9 mouse cellular contexts compared by ENCODE assay signal in the genomic region with DNA sequence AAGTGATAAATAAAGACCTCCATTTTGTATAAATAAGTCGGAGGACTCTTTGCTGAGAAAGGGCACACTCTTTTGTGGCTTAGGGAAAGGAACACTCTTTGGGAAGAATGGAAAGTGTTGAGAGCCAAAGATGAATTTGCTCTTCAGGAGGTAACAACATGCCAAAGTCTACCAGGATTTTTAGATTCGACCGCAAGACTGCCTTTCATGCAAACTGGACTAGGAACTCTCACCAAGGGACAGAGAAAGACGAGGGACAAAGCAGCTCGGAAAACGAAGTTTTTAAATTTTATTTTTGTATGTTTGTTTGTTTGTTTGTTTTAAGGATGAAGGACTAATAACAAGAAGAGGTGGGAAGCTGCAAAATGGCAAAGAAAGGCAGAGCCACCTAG. TPM values are rescaled to one million over a fixed set of nuclear protein-coding genes. Genes with fewer than 3 reads are reported as not detected.
DNase-seq lines count a peak whose midpoint lies in the region; ATAC-seq lines count a peak whose summit lies in the region.
"Had no signal": no experiment of that assay in that cellular context is flagged by ENCODE, and none has a peak within 500 bp of the region (broad histone marks: within the 10 kb centered on the region; RNA-seq: fewer than 3 reads in every experiment).

No protein-coding gene starts in this region.

- intact Hi-C loops in heart, postnatal 14 days (cut with DNase I), result no loop called here

- WGBS in heart, embryonic 15.5 days, result 21% methylated on average over 6 of the region's 6 CpGs
- WGBS in embryonic facial prominence, embryonic 11.5 days, result 22% methylated on average over 6 of the region's 6 CpGs
- WGBS in hindbrain, embryonic 14.5 days, result 14% methylated on average over 6 of the region's 6 CpGs
- 7% methylated on average over 6 of the region's 6 CpGs for WGBS in midbrain, embryonic 15.5 days

- no peak for DNase-seq in heart, postnatal 14 days
- DNase-seq in embryonic facial prominence, embryonic 11.5 days (ENCODE audit: low spot score), result no peak
- DNase-seq in hindbrain, embryonic 14.5 days (ENCODE audit: low spot score), result no peak
- no peak for DNase-seq in testis, postnatal 14 days (ENCODE audit: low spot score)
- DNase-seq in adrenal gland, postnatal 14 days, result no peak
- no peak for DNase-seq in right cerebral cortex, postnatal 4 days

- peak overlapping the region; percentile 76 for H3K4me2 ChIP-seq in heart, embryonic 15.5 days
- H3K4me2 ChIP-seq in embryonic facial prominence, embryonic 11.5 days (ENCODE audit: low read depth, low read length), result peak overlapping the region; percentile 80
- H3K4me2 ChIP-seq in hindbrain, embryonic 14.5 days (replicated peaks), result peak overlapping the region; percentile 75
- H3K4me2 ChIP-seq in midbrain, embryonic 15.5 days, result peak overlapping the region; percentile 61

- H3K36me3 ChIP-seq in heart, embryonic 15.5 days, result no peaks in the 10 kb centered on the region
- no peaks in the 10 kb centered on the region for H3K36me3 ChIP-seq in embryonic facial prominence, embryonic 11.5 days (replicated peaks; ENCODE audit: control insufficient read depth, insufficient read depth, low read depth, low read length)
- no peaks in the 10 kb centered on the region for H3K36me3 ChIP-seq in hindbrain, embryonic 14.5 days (replicated peaks; ENCODE audit: control insufficient read depth, insufficient read depth)
- H3K36me3 ChIP-seq in midbrain, embryonic 15.5 days (replicated peaks), result no peaks in the 10 kb centered on the region

- H3K4me3 ChIP-seq in heart, embryonic 15.5 days, result peak overlapping the region; percentile 47
- peak overlapping the region; percentile 44 for H3K4me3 ChIP-seq in embryonic facial prominence, embryonic 11.5 days (ENCODE audit: low read depth, low read length)
- H3K4me3 ChIP-seq in hindbrain, embryonic 14.5 days (replicated peaks; ENCODE audit: low read length), result peak overlapping the region; percentile 60
- H3K4me3 ChIP-seq in midbrain, embryonic 15.5 days, result peak overlapping the region; percentile 61

- peaks cover 8% of the 10 kb centered on the region for H3K4me1 ChIP-seq in heart, embryonic 15.5 days (replicated peaks)
- H3K4me1 ChIP-seq in embryonic facial prominence, embryonic 11.5 days (ENCODE audit: control insufficient read depth, insufficient read depth, low read length), result no peaks in the 10 kb centered on the region
- H3K4me1 ChIP-seq in hindbrain, embryonic 14.5 days (replicated peaks; ENCODE audit: control insufficient read depth, insufficient read depth, low read length), result peaks cover 12% of the 10 kb centered on the region; the same call in 1 of the 2 replicates
- H3K4me1 ChIP-seq in midbrain, embryonic 15.5 days, result peaks cover 20% of the 10 kb centered on the region

- H3K27ac ChIP-seq in heart, embryonic 15.5 days, result no peak overlapping the region
- H3K27ac ChIP-seq in embryonic facial prominence, embryonic 11.5 days (replicated peaks; ENCODE audit: low read depth, low read length), result no peak overlapping the region
- no peak overlapping the region; the same call in 1 of the 2 replicates for H3K27ac ChIP-seq in hindbrain, embryonic 14.5 days
- H3K27ac ChIP-seq in midbrain, embryonic 15.5 days, result peak overlapping the region; percentile 77

- H3K27me3 ChIP-seq in heart, embryonic 15.5 days, result peaks cover 12% of the 10 kb centered on the region; the same call in 1 of the 2 replicates
- H3K27me3 ChIP-seq in embryonic facial prominence, embryonic 11.5 days (ENCODE audit: control insufficient read depth, insufficient read depth, low read length), result no peaks in the 10 kb centered on the region
- H3K27me3 ChIP-seq in hindbrain, embryonic 14.5 days (ENCODE audit: control insufficient read depth, insufficient read depth, low read length), result no peaks in the 10 kb centered on the region
- no peaks in the 10 kb centered on the region for H3K27me3 ChIP-seq in midbrain, embryonic 15.5 days (replicated peaks)

- no peak for ATAC-seq in heart, embryonic 15.5 days (replicated peaks; ENCODE audit: insufficient number of reproducible peaks, insufficient read depth, low FRiP score, low read depth)
- ATAC-seq in embryonic facial prominence, embryonic 11.5 days (replicated peaks; ENCODE audit: insufficient number of reproducible peaks, low FRiP score, low TSS enrichment, low read depth), result no peak
- ATAC-seq in hindbrain, embryonic 14.5 days (ENCODE audit: low FRiP score), result 0 out of 2 replicates have a peak, but pooled peaks have one; percentile 0
- peak; percentile 7; the same call in 1 of the 2 replicates for ATAC-seq in midbrain, embryonic 15.5 days (replicated peaks)

- H3K9ac ChIP-seq in heart, embryonic 15.5 days, result no peak overlapping the region
- peak overlapping the region; percentile 22 for H3K9ac ChIP-seq in embryonic facial prominence, embryonic 11.5 days (replicated peaks; ENCODE audit: low read length)
- peak overlapping the region; percentile 70 for H3K9ac ChIP-seq in hindbrain, embryonic 14.5 days
- peak overlapping the region; percentile 81 for H3K9ac ChIP-seq in midbrain, embryonic 15.5 days

- H3K9me3 ChIP-seq in heart, embryonic 15.5 days (replicated peaks), result no peaks in the 10 kb centered on the region
- no peaks in the 10 kb centered on the region for H3K9me3 ChIP-seq in embryonic facial prominence, embryonic 11.5 days (replicated peaks; ENCODE audit: control insufficient read depth, low read length)
- no peaks in the 10 kb centered on the region for H3K9me3 ChIP-seq in hindbrain, embryonic 14.5 days (ENCODE audit: control insufficient read depth, low read length)
- no peaks in the 10 kb centered on the region for H3K9me3 ChIP-seq in midbrain, embryonic 15.5 days

RNA-seq across cellular contexts. Expression of gene Plcxd3, which starts 0.3 kb away (rescaled TPM):
- polyA plus RNA-seq in heart, embryonic 15.5 days (2015; fragmentation: Nextera tagmentation; extraction: Ambion mirVana), result 0.53 and 1.4 TPM in 2 replicates
- total RNA-seq in heart, postnatal 14 days (2021), result under 1 TPM; 0.20 to 0.24 TPM
- polyA plus RNA-seq in embryonic facial prominence, embryonic 11.5 days (2014; fragmentation: Nextera tagmentation; extraction: Ambion mirVana), result 3.6 and 5.1 TPM in 2 replicates
- polyA plus RNA-seq in hindbrain, embryonic 14.5 days (2014; fragmentation: Nextera tagmentation; extraction: Ambion mirVana), result 75.6 and 79.1 TPM in 2 replicates
- 88.5 and 98.9 TPM in 2 replicates for polyA plus RNA-seq in midbrain, embryonic 15.5 days (2015; fragmentation: Nextera tagmentation; extraction: Ambion mirVana)
- 2.5 and 4.0 TPM in 2 replicates for total RNA-seq in adrenal gland, postnatal 14 days (2021)
- total RNA-seq: granulocyte monocyte progenitor cell, adult 5-6 weeks had no signal

Comparison
In these comparisons a context has a peak if more than half of its experiments do, and no peak if none do; other contexts are left out.
1. ATAC-seq: peak in hindbrain, embryonic 14.5 days (single experiment) and midbrain, embryonic 15.5 days (single experiment); none in heart, embryonic 15.5 days (single experiment) and embryonic facial prominence, embryonic 11.5 days (single experiment).
2. RNA of gene Plcxd3, which starts 0.3 kb away (polyA plus RNA-seq): 88.5 to 98.9 TPM in midbrain, embryonic 15.5 days and 75.6 to 79.1 TPM in hindbrain, embryonic 14.5 days; 3.6 to 5.1 TPM in embryonic facial prominence, embryonic 11.5 days and 0.53 to 1.4 TPM in heart, embryonic 15.5 days; every median in the first group is over 10 times any median in the second.
3. Peak in every context shown above with its lines, with median percentiles within 50 percentile points of each other: H3K4me2 ChIP-seq and H3K4me3 ChIP-seq.